Mouse (Mus musculus) myocyte (in vitro differentiated cells): Measurements from ENCODE around the gene Zdhhc12.

Experiments used
- CEBPB ChIP-seq: IDR thresholded peaks from 2 replicates; pipeline ENCODE4 v1.6.1; 2011; ENCODE audit warnings: mild to moderate bottlenecking, moderate library complexity; ENCODE audit not compliant: poor library complexity, insufficient read depth, severe bottlenecking
- E2F4 ChIP-seq: IDR thresholded peaks from one replicate; pipeline ENCODE4 v1.6.1; 2011; ENCODE audit warnings: mild to moderate bottlenecking, control low read depth, moderate library complexity; ENCODE audit not compliant: insufficient read depth
- MAX ChIP-seq: IDR thresholded peaks from one replicate; pipeline ENCODE4 v1.6.1; 2011; ENCODE audit warnings: low read depth, mild to moderate bottlenecking, control low read depth
- POLR2A ChIP-seq: IDR thresholded peaks from one replicate; pipeline ENCODE4 v1.6.1; 2011; ENCODE audit warnings: low read depth, mild to moderate bottlenecking, control low read depth, moderate library complexity; ENCODE audit not compliant: insufficient read length
- POLR2AphosphoS2 ChIP-seq: IDR thresholded peaks from one replicate; pipeline ENCODE4 v1.6.1; 2011; ENCODE audit warnings: low read depth, control low read depth; ENCODE audit not compliant: insufficient read length

DNA sequence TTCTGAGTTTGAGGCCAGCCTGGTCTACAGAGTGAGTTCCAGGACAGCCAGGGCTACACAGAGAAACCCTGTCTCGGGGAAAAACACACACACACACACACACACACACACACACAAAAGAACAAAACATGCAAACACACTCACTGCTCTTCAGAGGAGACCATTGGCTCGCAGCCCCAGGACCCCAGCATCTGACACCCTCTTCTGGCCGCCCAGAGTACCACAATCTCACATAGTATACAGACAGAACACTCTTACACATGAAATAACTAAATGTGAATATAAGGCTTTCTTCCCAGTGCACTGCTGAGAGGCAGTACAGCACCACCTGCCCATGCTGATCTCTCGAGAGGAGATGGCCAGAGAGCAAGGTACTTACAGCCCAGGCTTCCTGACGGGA is 48.9 kb downstream of the Zdhhc12 start:
- TF ChIP-seq POLR2A: no peak
- no peak for TF ChIP-seq MAX
- TF ChIP-seq CEBPB: no peak
- TF ChIP-seq POLR2AphosphoS2: no peak
- TF ChIP-seq E2F4: no peak
